Mouse (Mus musculus): ENCODE results near the gene Gsdma. TPM values are rescaled to one million over a fixed set of nuclear protein-coding genes. Genes with fewer than 3 reads are reported as not detected.
"Not testable (repeated sequence)": the region's sequence is repeated elsewhere in the genome, so short reads cannot be mapped to it uniquely, and the experiment has no call there.

The Gsdma gene
- polyA plus RNA-seq, 1 experiment = not detected

GRCm38 (mm10) chr11:98640091-98640490 is 24.1 kb upstream of the Gsdma start:
- no peaks in the 10 kb centered on the region for H3K4me1 ChIP-seq (ENCODE audit: control insufficient read depth, insufficient read depth, low read length)
- no peak overlapping the region for H3K4me3 ChIP-seq (ENCODE audit: insufficient read depth, low read depth, low read length)
- no peak overlapping the region for H3K27ac ChIP-seq (ENCODE audit: insufficient read depth, low read depth, low read length)
- WGBS = 72% methylated on average over 5 of the region's 5 CpGs
- TF ChIP-seq POLR2A (IDR thresholded peaks at IDR 0.05; ENCODE audit: insufficient read depth, low read depth, low read length) (no peak), CTCF (IDR thresholded peaks at IDR 0.05; ENCODE audit: insufficient read depth, low read depth, low read length) (no peak)

GRCm38 (mm10) chr11:98644757-98645156 is 19.4 kb upstream of the Gsdma start:
- TF ChIP-seq CTCF (IDR thresholded peaks at IDR 0.05; ENCODE audit: insufficient read depth, low read depth, low read length) (no peak), POLR2A (IDR thresholded peaks at IDR 0.05; ENCODE audit: insufficient read depth, low read depth, low read length) (no peak)
- WGBS = 84% methylated on average over 3 of the region's 3 CpGs
- Histone ChIP-seq H3K4me1 (ENCODE audit: control insufficient read depth, insufficient read depth, low read length) (no peaks in the 10 kb centered on the region), H3K27ac (ENCODE audit: insufficient read depth, low read depth, low read length) (no peak overlapping the region), H3K4me3 (ENCODE audit: insufficient read depth, low read depth, low read length) (no peak overlapping the region)

DNA sequence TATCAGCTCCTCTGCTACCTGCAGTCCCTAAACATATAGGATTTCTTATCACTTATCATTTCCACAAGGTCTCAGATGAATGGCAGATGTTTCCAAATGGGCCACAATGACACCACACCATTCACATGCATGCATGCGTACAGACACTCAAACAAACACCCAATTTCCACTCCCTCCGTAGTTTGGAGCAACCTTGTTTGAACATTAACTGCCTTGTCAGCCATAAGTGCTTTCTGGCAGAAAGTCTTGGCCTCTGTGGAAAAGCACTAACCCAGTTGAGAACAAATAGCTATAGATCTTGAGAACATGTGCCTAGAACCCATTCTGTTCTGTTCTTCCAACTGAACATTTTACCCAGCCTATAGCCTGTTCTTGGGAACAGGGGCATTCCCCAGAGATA is 18.2 kb upstream of the Gsdma start:
- H3K27ac ChIP-seq (ENCODE audit: insufficient read depth, low read depth, low read length) = no peak overlapping the region
- H3K4me3 ChIP-seq (ENCODE audit: insufficient read depth, low read depth, low read length) = no peak overlapping the region
- no peak for TF ChIP-seq CTCF (IDR thresholded peaks at IDR 0.05; ENCODE audit: insufficient read depth, low read depth, low read length)
- TF ChIP-seq POLR2A (IDR thresholded peaks at IDR 0.05; ENCODE audit: insufficient read depth, low read depth, low read length) = no peak
- no peaks in the 10 kb centered on the region for H3K4me1 ChIP-seq (ENCODE audit: control insufficient read depth, insufficient read depth, low read length)
- 80% methylated on average over 2 of the region's 2 CpGs for WGBS

GRCm38 (mm10) chr11:98646459-98646858 is 17.7 kb upstream of the Gsdma start, which contains the start of gene Gsdma2:
Gene Gsdma2, plus strand, starts transcription at chr11:98646759.
- Histone ChIP-seq H3K27ac (ENCODE audit: insufficient read depth, low read depth, low read length) (no peak within 1 kb of the TSS), H3K4me1 (ENCODE audit: control insufficient read depth, insufficient read depth, low read length) (no peaks in the 10 kb centered on the region), H3K4me3 (ENCODE audit: insufficient read depth, low read depth, low read length) (no peak within 1 kb of the TSS)
- TF ChIP-seq POLR2A (IDR thresholded peaks at IDR 0.05; ENCODE audit: insufficient read depth, low read depth, low read length) (no peak), CTCF (IDR thresholded peaks at IDR 0.05; ENCODE audit: insufficient read depth, low read depth, low read length) (no peak)
- WGBS = 75% methylated on average over 2 of the region's 2 CpGs

DNA sequence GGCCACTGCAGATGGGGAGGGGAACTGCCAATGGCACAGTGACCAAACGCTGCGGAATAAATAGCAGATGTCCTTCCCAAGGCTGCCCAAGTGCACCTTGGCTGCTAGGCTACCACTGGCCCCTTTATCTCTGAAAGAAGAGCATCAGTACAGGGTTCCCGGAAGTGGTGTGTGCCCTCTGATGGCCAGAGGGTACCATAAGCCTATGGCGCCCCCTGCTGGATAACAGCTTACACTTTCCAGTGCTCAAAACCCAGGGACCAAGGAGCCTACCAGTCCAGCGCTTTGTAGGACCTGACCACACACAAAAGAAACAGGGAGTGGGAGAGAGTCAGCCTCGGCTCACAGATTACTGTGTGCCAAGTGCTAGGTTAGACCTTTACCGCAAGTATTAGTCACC is 9.1 kb upstream of the Gsdma start:
- not testable (repeated sequence) for H3K4me3 ChIP-seq (ENCODE audit: insufficient read depth, low read depth, low read length); H3K4me1 ChIP-seq (ENCODE audit: control insufficient read depth, insufficient read depth, low read length); H3K27ac ChIP-seq (ENCODE audit: insufficient read depth, low read depth, low read length)
- 10% methylated on average over 7 of the region's 7 CpGs for WGBS

- TF ChIP-seq POLR2A (IDR thresholded peaks at IDR 0.05; ENCODE audit: insufficient read depth, low read depth, low read length) (no peak), CTCF (IDR thresholded peaks at IDR 0.05; ENCODE audit: insufficient read depth, low read depth, low read length) (no peak)
- Histone ChIP-seq H3K4me3 (ENCODE audit: insufficient read depth, low read depth, low read length) (no peak overlapping the region), H3K4me1 (ENCODE audit: control insufficient read depth, insufficient read depth, low read length) (no peaks in the 10 kb centered on the region), H3K27ac (ENCODE audit: insufficient read depth, low read depth, low read length) (no peak overlapping the region)
- 3% methylated on average over 6 of the region's 6 CpGs for WGBS
Measured at GRCm38 (mm10) chr11:98660517-98660916, 3.6 kb upstream of the Gsdma start.

DNA sequence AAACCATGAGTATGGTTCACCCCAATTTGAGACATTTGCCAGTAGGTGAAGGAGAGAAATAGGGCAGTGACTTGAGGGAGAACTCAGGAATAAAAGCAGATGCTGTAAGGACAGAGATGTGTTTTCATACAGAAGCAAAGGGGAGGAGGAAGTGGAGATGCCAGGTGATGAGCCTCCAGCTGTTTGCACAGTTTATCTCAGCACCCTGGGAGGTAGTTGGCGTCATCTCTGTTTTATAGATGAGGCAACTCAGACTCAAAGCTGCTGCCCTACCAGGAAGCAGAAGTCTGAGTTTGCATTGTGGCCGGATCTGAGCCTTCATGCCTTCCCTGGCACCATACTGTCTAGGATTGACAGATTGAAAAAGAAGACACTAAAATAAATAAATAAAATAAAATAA is 4.8 kb downstream of the Gsdma start:
- WGBS = 61% methylated on average over 2 of the region's 2 CpGs
- Histone ChIP-seq H3K4me1 (ENCODE audit: control insufficient read depth, insufficient read depth, low read length) (peaks cover 5% of the 10 kb centered on the region), H3K4me3 (ENCODE audit: insufficient read depth, low read depth, low read length) (no peak overlapping the region), H3K27ac (ENCODE audit: insufficient read depth, low read depth, low read length) (no peak overlapping the region)
- TF ChIP-seq CTCF (IDR thresholded peaks at IDR 0.05; ENCODE audit: insufficient read depth, low read depth, low read length) (no peak), POLR2A (IDR thresholded peaks at IDR 0.05; ENCODE audit: insufficient read depth, low read depth, low read length) (no peak)

GRCm38 (mm10) chr11:98671284-98671815 is 7.2 kb downstream of the Gsdma start:
- no peak overlapping the region for H3K27ac ChIP-seq (ENCODE audit: insufficient read depth, low read depth, low read length)
- peaks cover 5% of the 10 kb centered on the region for H3K4me1 ChIP-seq (ENCODE audit: control insufficient read depth, insufficient read depth, low read length)
- 71% methylated on average over 3 of the region's 3 CpGs for WGBS
- no peak for TF ChIP-seq CTCF (IDR thresholded peaks at IDR 0.05; ENCODE audit: insufficient read depth, low read depth, low read length)
- no peak for TF ChIP-seq POLR2A (IDR thresholded peaks at IDR 0.05; ENCODE audit: insufficient read depth, low read depth, low read length)
- H3K4me3 ChIP-seq (ENCODE audit: insufficient read depth, low read depth, low read length) = no peak overlapping the region

DNA sequence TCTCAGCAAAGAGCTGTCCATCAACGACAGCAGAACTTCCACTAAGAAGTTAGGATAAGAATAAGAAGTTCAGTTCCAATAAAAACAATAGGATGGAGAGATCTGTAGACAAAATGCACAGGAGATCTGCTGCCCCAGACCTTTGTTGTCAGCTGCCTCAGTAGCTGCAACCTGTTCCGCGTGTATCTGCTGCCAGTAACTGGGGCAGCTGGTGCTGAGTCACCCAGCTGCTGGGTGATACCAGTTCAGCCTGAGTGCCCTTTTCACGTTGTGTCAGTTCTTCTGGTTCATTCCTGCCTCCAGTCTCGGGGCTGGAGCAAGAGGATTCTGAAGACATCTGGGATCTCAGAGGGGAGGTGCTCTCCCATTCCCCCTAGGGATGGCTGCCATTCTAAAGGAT is 7.7 kb downstream of the Gsdma start:
- no peak overlapping the region for H3K27ac ChIP-seq (ENCODE audit: insufficient read depth, low read depth, low read length)
- WGBS = 39% methylated on average over 5 of the region's 5 CpGs
- TF ChIP-seq POLR2A (IDR thresholded peaks at IDR 0.05; ENCODE audit: insufficient read depth, low read depth, low read length) (no peak), CTCF (IDR thresholded peaks at IDR 0.05; ENCODE audit: insufficient read depth, low read depth, low read length) (no peak)
- peaks cover 5% of the 10 kb centered on the region for H3K4me1 ChIP-seq (ENCODE audit: control insufficient read depth, insufficient read depth, low read length)
- H3K4me3 ChIP-seq (ENCODE audit: insufficient read depth, low read depth, low read length) = no peak overlapping the region

DNA sequence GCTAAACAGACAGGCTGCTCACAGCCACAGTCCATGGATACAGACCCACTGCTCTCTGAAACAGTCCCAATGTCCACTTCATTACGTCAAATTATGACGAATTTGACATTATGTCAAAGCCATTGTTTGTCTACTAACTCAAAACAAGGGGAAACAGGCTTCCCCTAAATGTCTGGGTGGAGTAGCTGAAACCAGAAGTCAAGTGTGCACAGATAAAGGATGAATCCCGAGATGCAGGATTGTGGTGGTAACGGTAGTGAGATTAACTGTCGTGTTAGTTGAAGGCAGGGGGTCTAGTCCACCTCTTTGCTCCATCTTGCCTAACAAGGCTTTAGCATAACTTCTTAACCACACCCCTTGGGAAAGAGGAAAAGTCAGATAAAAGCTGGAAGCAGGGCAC is 8.3 kb downstream of the Gsdma start:
- 89% methylated on average over 5 of the region's 5 CpGs for WGBS
- peaks cover 5% of the 10 kb centered on the region for H3K4me1 ChIP-seq (ENCODE audit: control insufficient read depth, insufficient read depth, low read length)
- H3K27ac ChIP-seq (ENCODE audit: insufficient read depth, low read depth, low read length) = no peak overlapping the region
- no peak overlapping the region for H3K4me3 ChIP-seq (ENCODE audit: insufficient read depth, low read depth, low read length)
- no peak for TF ChIP-seq CTCF (IDR thresholded peaks at IDR 0.05; ENCODE audit: insufficient read depth, low read depth, low read length)
- TF ChIP-seq POLR2A (IDR thresholded peaks at IDR 0.05; ENCODE audit: insufficient read depth, low read depth, low read length) = no peak

All from olfactory bulb, adult 2 months (tissue).